Mouse (Mus musculus) liver, postnatal 0 days (tissue): ENCODE results near the gene C1qc. TPM values are rescaled to one million over a fixed set of nuclear protein-coding genes. Genes with fewer than 3 reads are reported as not detected.

Source experiments
- ATAC-seq: fragments of 200-750 bp; cut with Nextera tagmentation; 2 replicates; pipeline ENCODE4 v1.8.0; 2017; ENCODE audit warnings: mild to moderate bottlenecking, moderate library complexity
- DNase-seq: peaks from one replicate; pipeline ENCODE4 v3.0.0-alpha.2; 2016
- H3K27ac ChIP-seq: fragments of 300-500 bp; sonication (generic); 2 replicates; pipeline ENCODE4 v1.5.1; 2014; ENCODE audit warnings: antibody characterized with exemption, moderate library complexity, mild to moderate bottlenecking, low read depth
- H3K27me3 ChIP-seq: fragments of 300-500 bp; sonication (generic); 2 replicates; pipeline ENCODE4 v1.6.1; 2014; ENCODE audit warnings: low read length, control low read depth, mixed read lengths; ENCODE audit not compliant: insufficient read depth
- H3K36me3 ChIP-seq: fragments of 300-500 bp; sonication (generic); replicated peaks from 2 replicates; pipeline ENCODE4 v1.6.1; 2014; ENCODE audit warnings: mild to moderate bottlenecking, control low read depth, low read length, moderate library complexity, mixed read lengths; ENCODE audit not compliant: insufficient read depth
- H3K4me1 ChIP-seq: fragments of 300-500 bp; sonication (generic); 2 replicates; pipeline ENCODE4 v1.6.1; 2014; ENCODE audit warnings: antibody characterized with exemption, mild to moderate bottlenecking, control low read depth; ENCODE audit not compliant: insufficient read depth
- H3K4me2 ChIP-seq: fragments of 300-500 bp; sonication (generic); 2 replicates; pipeline ENCODE4 v1.6.1; 2014; ENCODE audit warnings: low read depth, mild to moderate bottlenecking, low read length, moderate library complexity, mixed read lengths
- H3K4me3 ChIP-seq: fragments of 300-500 bp; sonication (generic); 2 replicates; pipeline ENCODE4 v1.5.1; 2014; ENCODE audit warnings: low read depth, low read length
- H3K9ac ChIP-seq: fragments of 300-500 bp; sonication (generic); replicated peaks from 2 replicates; pipeline ENCODE4 v1.6.1; 2014; ENCODE audit warnings: mild to moderate bottlenecking, moderate library complexity
- H3K9me3 ChIP-seq: fragments of 300-500 bp; sonication (generic); 2 replicates; pipeline ENCODE4 v1.6.1; 2016; ENCODE audit warnings: mild to moderate bottlenecking, control low read depth, low read length, mixed read lengths
- CTCF ChIP-seq: sonication (generic); IDR thresholded peaks from 2 replicates; pipeline ENCODE4 v1.5.1; 2016; ENCODE audit warnings: antibody characterized with exemption, low read depth
- EP300 ChIP-seq: IDR thresholded peaks from 2 replicates; pipeline ENCODE4 v1.6.1; 2016; ENCODE audit warnings: antibody characterized with exemption, low read depth, mild to moderate bottlenecking
- WGBS: fragments of 180-500 bp; shearing (Covaris S2); extraction: QIAGEN DNeasy Blood & Tissue Kit; methylation state at CpG from one replicate; pipeline ENCODE4 v1.1.7; 2014; ENCODE audit not compliant: insufficient replicate concordance; 5-methylcytosine and 5-hydroxymethylcytosine counted together
- polyA plus RNA-seq: library from polyadenylated mRNA; unstranded; fragments of >200 nt; fragmentation: Nextera tagmentation; extraction: Ambion mirVana; gene quantifications from 2 replicates; pipeline ENCODE4 v1.2.1, GENCODE M21; 2015

Gene C1qc
- polyA plus RNA-seq, 1 experiment from 2014 or later: 122 TPM

- DNase-seq: no peak
- Histone ChIP-seq H3K4me2 (no peak overlapping the region), H3K4me1 (no peaks in the 10 kb centered on the region), H3K27me3 (peaks cover 9% of the 10 kb centered on the region; the same call in 1 of the 2 replicates), H3K9me3 (no peaks in the 10 kb centered on the region), H3K4me3 (no peak overlapping the region), H3K27ac (no peak overlapping the region), H3K9ac (no peak overlapping the region), H3K36me3 (no peaks in the 10 kb centered on the region)
- 55% methylated on average over 7 of the region's 7 CpGs for whole genome bisulfite sequencing
- no peak for ATAC-seq
- TF ChIP-seq CTCF (peak; percentile 47), EP300 (no peak)
Measured at GRCm38 (mm10) chr4:136899154-136899553, 6.3 kb upstream of the C1qc start.

DNA sequence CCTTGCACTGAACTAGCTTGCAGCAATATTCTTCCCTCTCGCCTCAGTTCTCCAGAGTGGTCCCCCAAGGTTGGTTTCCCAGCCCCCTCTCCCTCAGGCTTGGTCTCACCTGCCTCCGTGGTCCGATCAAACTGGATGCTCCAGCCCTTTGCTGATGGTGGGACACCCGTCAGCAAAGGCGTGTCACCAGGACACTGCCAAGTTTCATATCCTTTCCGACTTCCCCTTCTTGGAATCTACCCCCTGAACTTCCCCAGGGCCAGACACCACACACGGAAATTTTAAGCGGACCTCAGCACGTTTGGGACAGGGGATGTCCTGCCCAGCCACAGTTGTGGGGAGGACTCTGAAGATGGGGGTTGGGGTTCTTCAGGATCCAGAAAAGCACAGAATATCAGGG is 5.8 kb upstream of the C1qc start, which contains the start of gene C1qa:
TSS of gene C1qa (minus strand) at position 167 of the 400 bp plus-strand sequence.
- DNase-seq (no peak), ATAC-seq (peak; percentile 57)
- H3K9me3 ChIP-seq: no peaks in the 10 kb centered on the region
- no peak within 1 kb of the TSS for H3K4me2 ChIP-seq
- peaks cover 9% of the 10 kb centered on the region; the same call in 1 of the 2 replicates for H3K27me3 ChIP-seq
- H3K9ac ChIP-seq: no peak within 1 kb of the TSS; the same call in 1 of the 2 replicates
- WGBS: 59% methylated on average over 9 of the region's 9 CpGs
- TF ChIP-seq CTCF: no peak
- TF ChIP-seq EP300: no peak
- H3K36me3 ChIP-seq: no peaks in the 10 kb centered on the region
- 0 out of 2 replicates have a peak within 1 kb of the TSS, but pooled peaks have one; percentile 22 for H3K27ac ChIP-seq
- no peaks in the 10 kb centered on the region for H3K4me1 ChIP-seq
- 0 out of 2 replicates have a peak within 1 kb of the TSS, but pooled peaks have one; percentile 5 for H3K4me3 ChIP-seq

- no peak for DNase-seq
- no peak overlapping the region for H3K4me2 ChIP-seq
- TF ChIP-seq EP300: no peak
- no peak for TF ChIP-seq CTCF
- H3K36me3 ChIP-seq: no peaks in the 10 kb centered on the region
- WGBS: 58% methylated on average over 9 of the region's 9 CpGs
- no peak for ATAC-seq
- H3K27me3 ChIP-seq: peaks cover 9% of the 10 kb centered on the region; the same call in 1 of the 2 replicates
- 0 out of 2 replicates have a peak overlapping the region, but pooled peaks have one; percentile 22 for H3K27ac ChIP-seq
- 0 out of 2 replicates have a peak overlapping the region, but pooled peaks have one; percentile 5 for H3K4me3 ChIP-seq
- H3K9me3 ChIP-seq: no peaks in the 10 kb centered on the region
- H3K4me1 ChIP-seq: no peaks in the 10 kb centered on the region
- H3K9ac ChIP-seq: no peak overlapping the region
Measured at GRCm38 (mm10) chr4:136898084-136898598, 5.3 kb upstream of the C1qc start.

GRCm38 (mm10) chr4:136896461-136896860 is 3.6 kb upstream of the C1qc start:
- no peak for TF ChIP-seq EP300
- TF ChIP-seq CTCF: no peak
- Histone ChIP-seq H3K9me3 (no peaks in the 10 kb centered on the region), H3K9ac (no peak overlapping the region), H3K4me1 (no peaks in the 10 kb centered on the region), H3K4me3 (no peak overlapping the region), H3K4me2 (0 out of 2 replicates have a peak overlapping the region, but pooled peaks have one; percentile 3), H3K36me3 (no peaks in the 10 kb centered on the region), H3K27me3 (peaks cover 6% of the 10 kb centered on the region; the same call in 1 of the 2 replicates), H3K27ac (no peak overlapping the region)
- ATAC-seq (no peak), DNase-seq (no peak)
- 33% methylated on average over 10 of the region's 10 CpGs for WGBS

GRCm38 (mm10) chr4:136895861-136896260 is 3.0 kb upstream of the C1qc start:
- Histone ChIP-seq H3K27ac (no peak overlapping the region), H3K4me2 (no peak overlapping the region), H3K4me3 (no peak overlapping the region), H3K9me3 (no peaks in the 10 kb centered on the region), H3K27me3 (peaks cover 6% of the 10 kb centered on the region; the same call in 1 of the 2 replicates), H3K9ac (no peak overlapping the region), H3K4me1 (no peaks in the 10 kb centered on the region), H3K36me3 (no peaks in the 10 kb centered on the region)
- no peak for TF ChIP-seq EP300
- TF ChIP-seq CTCF: no peak
- DNase-seq (no peak), ATAC-seq (no peak)
- WGBS: 13% methylated on average over 15 of the region's 15 CpGs

DNA sequence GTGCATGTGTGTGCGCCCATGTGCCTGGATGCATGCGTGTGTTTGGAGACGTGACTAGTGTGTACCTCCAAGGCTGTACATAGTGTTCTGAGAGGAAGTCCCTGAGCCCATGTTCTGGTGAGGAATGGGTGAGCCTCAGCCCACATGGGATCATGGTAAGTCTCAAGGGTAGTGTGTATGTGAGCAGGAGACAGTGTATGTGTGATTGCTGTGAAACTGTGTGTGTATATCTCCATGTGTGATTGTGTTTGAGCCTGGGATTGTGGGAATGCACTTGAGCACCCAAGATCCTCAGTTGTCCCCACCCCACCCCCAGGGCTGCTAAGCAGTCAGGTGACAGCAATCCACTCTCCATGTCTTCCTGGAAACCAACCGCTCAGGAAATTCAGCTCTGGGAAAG is 2.0 kb upstream of the C1qc start:
- TF ChIP-seq CTCF (no peak), EP300 (no peak)
- H3K36me3 ChIP-seq: no peaks in the 10 kb centered on the region
- H3K4me2 ChIP-seq: no peak overlapping the region
- no peak overlapping the region for H3K27ac ChIP-seq
- no peaks in the 10 kb centered on the region for H3K4me1 ChIP-seq
- 69% methylated on average over 4 of the region's 4 CpGs for WGBS
- DNase-seq (no peak), ATAC-seq (no peak)
- H3K4me3 ChIP-seq: no peak overlapping the region
- H3K27me3 ChIP-seq: peaks cover 6% of the 10 kb centered on the region; the same call in 1 of the 2 replicates
- no peaks in the 10 kb centered on the region for H3K9me3 ChIP-seq
- H3K9ac ChIP-seq: no peak overlapping the region
